Mouse (Mus musculus) CD8-positive naive resting alpha-beta T cell, adult 2 months (primary cell): ENCODE results near the gene Klrb1c.
"Not testable (repeated sequence)": the region's sequence is repeated elsewhere in the genome, so short reads cannot be mapped to it uniquely, and the experiment has no call there.

Experiments
- DNase-seq, 2 experiments: peaks; one replicate each; pipeline ENCODE4 v3.0.0; 2022; ENCODE audit warnings: low read depth in 2 of 2, low spot score in 2 of 2

The Klrb1c gene

GRCm38 (mm10) chr6:128759221-128759950, 29.6 kb downstream of the Klrb1c start:
- no peak for DNase-seq

DNA sequence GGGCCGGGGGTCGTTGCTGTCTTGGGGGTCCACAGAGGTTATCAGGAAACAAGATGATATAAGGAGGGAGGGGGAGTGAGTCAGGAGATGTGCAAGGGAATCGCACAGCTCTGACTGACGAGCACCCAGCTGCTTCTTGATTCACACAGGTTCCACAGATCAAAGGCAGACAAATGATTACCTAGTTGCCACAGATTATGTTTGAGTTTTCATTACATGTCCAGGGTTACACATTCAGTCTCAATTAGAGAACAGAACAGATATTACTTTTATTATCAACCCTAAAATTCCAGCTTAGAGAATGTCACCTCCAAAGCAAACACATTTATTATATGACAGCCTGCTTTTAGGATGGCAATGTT, 33.6 kb downstream of the Klrb1c start:
- not testable (repeated sequence) for DNase-seq

- not testable (repeated sequence) for DNase-seq
Observed at GRCm38 (mm10) chr6:128754748-128755401, 34.1 kb downstream of the Klrb1c start.

GRCm38 (mm10) chr6:128754265-128754664, 34.8 kb downstream of the Klrb1c start:
- DNase-seq: not testable (repeated sequence)

- peak; percentile 53 to 64 for DNase-seq
Observed at GRCm38 (mm10) chr6:128753610-128754224, 35.3 kb downstream of the Klrb1c start.

DNA sequence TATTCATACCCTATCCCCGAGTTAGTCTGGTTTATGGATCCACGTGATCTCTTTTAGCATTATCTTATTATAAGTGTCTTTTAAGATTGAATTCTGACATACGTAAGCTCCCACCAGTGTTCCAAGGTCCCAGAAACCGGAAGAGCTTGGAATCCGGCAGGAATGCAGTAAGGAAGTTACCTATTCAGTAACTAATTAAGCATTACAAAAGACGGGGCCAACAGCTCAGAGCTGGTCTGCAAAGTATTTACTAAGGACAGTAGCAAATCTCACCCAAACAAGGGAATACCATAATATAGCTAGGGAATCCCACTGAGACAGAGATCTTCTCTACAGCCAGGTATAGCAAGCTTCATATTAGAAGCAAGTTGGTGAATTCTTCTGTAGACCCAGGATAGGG, 42.0 kb downstream of the Klrb1c start:
- DNase-seq: not testable (repeated sequence)

DNA sequence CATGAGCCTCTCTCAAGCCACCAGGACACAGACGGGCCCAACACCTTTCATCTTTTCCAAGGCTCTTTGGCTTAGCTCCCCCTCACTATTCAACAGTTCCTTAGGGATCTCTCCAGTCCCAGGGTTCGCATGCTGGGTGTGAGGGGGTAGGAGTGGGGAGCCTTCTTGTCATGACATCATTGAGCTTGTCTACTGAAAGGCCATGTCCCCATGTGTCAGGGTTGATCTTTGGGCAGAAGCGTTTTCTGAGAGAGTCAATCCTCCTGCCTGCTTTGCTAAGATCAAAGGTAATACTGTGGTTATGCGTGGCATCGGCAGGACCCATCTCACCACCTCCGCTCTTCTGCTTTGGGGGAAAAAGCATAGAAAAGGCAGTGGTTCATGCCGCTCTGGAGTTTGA, 51.6 kb downstream of the Klrb1c start:
- peak in 1 of 2 experiments; percentile 31 for DNase-seq

- peak; percentile 25 to 34 for DNase-seq
Observed at GRCm38 (mm10) chr6:128736100-128736499, 52.9 kb downstream of the Klrb1c start.

DNA sequence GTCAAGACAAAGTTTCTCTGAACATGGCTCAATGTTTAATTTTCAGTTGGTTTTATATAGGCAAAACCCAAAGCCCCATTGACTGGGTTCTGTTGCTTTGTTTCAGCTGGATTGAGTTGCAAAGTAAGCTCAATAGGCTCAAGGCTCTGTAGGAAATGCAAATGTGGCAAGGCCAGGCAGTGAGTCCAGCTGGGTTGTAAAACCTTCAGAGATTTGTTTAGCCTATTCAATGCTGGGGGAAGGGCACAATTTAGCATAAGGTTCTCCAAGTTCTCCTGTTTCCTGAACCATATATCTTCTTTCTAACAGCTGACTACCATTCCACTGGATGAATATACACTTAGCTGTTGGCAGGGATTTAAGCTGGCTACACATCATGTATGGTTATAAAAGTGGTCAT, 54.1 kb downstream of the Klrb1c start:
- DNase-seq: no peak

GRCm38 (mm10) chr6:128733908-128734679, 54.9 kb downstream of the Klrb1c start:
- no peak for DNase-seq

GRCm38 (mm10) chr6:128732032-128732431, 57.0 kb downstream of the Klrb1c start:
- no peak for DNase-seq
